ENCODE assay signal across 7 mouse cellular contexts in the genomic region with DNA sequence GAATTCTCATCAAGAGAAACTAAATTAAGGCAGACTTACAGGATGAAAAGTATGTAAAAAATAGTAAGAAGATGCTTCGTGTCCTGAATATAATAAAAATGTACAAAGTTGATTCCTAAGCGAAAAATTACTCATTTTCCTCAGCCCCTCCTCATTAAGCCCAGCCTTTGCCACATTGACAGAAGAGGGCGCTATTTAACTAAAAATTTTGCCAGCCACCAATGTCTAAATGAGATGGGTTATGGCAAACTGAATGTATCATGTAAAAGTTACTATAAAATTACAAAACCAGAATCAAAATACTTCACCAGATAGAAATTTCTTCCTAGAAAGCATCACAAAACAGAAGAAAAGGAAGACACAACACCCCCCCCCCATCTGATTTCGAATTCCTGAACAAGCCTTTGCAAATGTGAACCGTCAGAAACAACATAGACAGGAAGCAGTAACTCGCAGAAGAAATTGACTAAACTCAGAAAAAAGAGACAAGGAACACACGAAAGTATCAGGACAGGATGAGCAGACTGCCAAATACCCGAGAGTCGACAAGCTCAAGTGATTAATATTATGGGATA.
DNase-seq lines count a peak whose midpoint lies in the region; ATAC-seq and TF ChIP-seq lines count a peak whose summit lies in the region.

No protein-coding gene starts in this region.

- H3K27ac ChIP-seq in kidney, embryonic 15.5 days = no peak overlapping the region
- H3K27ac ChIP-seq in CH12.LX (ENCODE audit: insufficient read depth, low read depth) = no peak overlapping the region

- H3K79me2 ChIP-seq in CH12.LX (replicated peaks; ENCODE audit: control insufficient read depth, extremely low read depth, insufficient read depth, poor library complexity, severe bottlenecking) = no peaks in the 10 kb centered on the region

- no peak overlapping the region for H3K9ac ChIP-seq in kidney, embryonic 15.5 days
- no peak overlapping the region for H3K9ac ChIP-seq in CH12.LX (ENCODE audit: insufficient read depth, low read depth)

- no peaks in the 10 kb centered on the region for H3K9me3 ChIP-seq in kidney, embryonic 15.5 days (replicated peaks)
- H3K9me3 ChIP-seq in CH12.LX (replicated peaks; ENCODE audit: low read length) = no peaks in the 10 kb centered on the region

- dilution Hi-C loops in CH12.LX (cut with MboI; ENCODE audit: extremely low pct_ligation_motif_present, extremely low pct_unique_long_range_greater_than_20kb, low sequenced_read_pairs) = no loop called here

- WGBS in kidney, embryonic 15.5 days = 33% methylated on average over 9 of the region's 9 CpGs

- TF ChIP-seq POLR2A in CH12.LX (IDR thresholded peaks at IDR 0.05; ENCODE audit: low read depth, low read length) = no peak

- no peak for ATAC-seq in kidney, embryonic 15.5 days (replicated peaks; ENCODE audit: low FRiP score)

- in situ Hi-C loops in CH12.LX (cut with MboI; ENCODE audit: low pct_ligation_motif_present, low pct_unique_long_range_greater_than_20kb, low sequenced_read_pairs) = no loop called here

- no peaks in the 10 kb centered on the region for H3K27me3 ChIP-seq in kidney, embryonic 15.5 days
- H3K27me3 ChIP-seq in CH12.LX (replicated peaks) = no peaks in the 10 kb centered on the region

- H3K4me1 ChIP-seq in kidney, embryonic 15.5 days = no peaks in the 10 kb centered on the region
- H3K4me1 ChIP-seq in CH12.LX (ENCODE audit: control insufficient read depth in 1 of 2, insufficient read depth in 2 of 2) = no peaks in the 10 kb centered on the region

- H3K4me2 ChIP-seq in kidney, embryonic 15.5 days = 0 out of 2 replicates have a peak overlapping the region, but pooled peaks have one; percentile 19
- H3K4me2 ChIP-seq in CH12.LX (ENCODE audit: insufficient read depth, low read depth, poor library complexity, severe bottlenecking) = peak overlapping the region; percentile 74; the same call in 1 of the 2 replicates

- H3K36me3 ChIP-seq in kidney, embryonic 15.5 days = no peaks in the 10 kb centered on the region
- H3K36me3 ChIP-seq in CH12.LX (replicated peaks in 1 of 2; ENCODE audit: control insufficient read depth in 1 of 2, insufficient read depth in 1 of 2, low read length in 1 of 2) = no peaks in the 10 kb centered on the region

- TF ChIP-seq CTCF in CH12.LX (conservative IDR thresholded peaks at IDR 0.05 in 1 of 2, IDR thresholded peaks at IDR 0.05 in 1 of 2; ENCODE audit: low read depth in 2 of 2, low read length in 2 of 2) = peak; percentile 52 to 86; a peak in 3 of 4 replicates

- no peak overlapping the region for H3K4me3 ChIP-seq in kidney, embryonic 15.5 days (replicated peaks)
- H3K4me3 ChIP-seq in CH12.LX (replicated peaks in 1 of 3; ENCODE audit: low read depth in 2 of 3, low read length in 2 of 3, poor library complexity in 1 of 3) = no peak overlapping the region

- TF ChIP-seq RAD21 in CH12.LX (IDR thresholded peaks at IDR 0.05; ENCODE audit: low read depth, low read length) = peak; percentile 91

- DNase-seq in kidney, adult 11 months = no peak
- DNase-seq in CH12.LX (ENCODE audit: extremely low read depth) (peak; percentile 57), ZHBTc4 (ENCODE audit: low read depth, low spot score) (peak; percentile 29)
- peak; percentile 17 to 30 for DNase-seq in kidney, postnatal 36 days
- peak; percentile 16 for DNase-seq in yolk sac, embryonic 10.5 days (ENCODE audit: low spot score)
- DNase-seq in spleen, postnatal 4 days (ENCODE audit: low spot score in 2 of 2) = no peak

- no peak for TF ChIP-seq EP300 in CH12.LX (IDR thresholded peaks at IDR 0.05; ENCODE audit: low read length)

TF ChIP-seq in CH12.LX, 34 proteins besides CTCF, POLR2A, EP300 and RAD21:
- TF ChIP-seq JUND (conservative IDR thresholded peaks at IDR 0.05; ENCODE audit: low read depth, low read length) (0 out of 2 replicates have a peak, but pooled peaks have one; percentile 17), SIN3A (IDR thresholded peaks at IDR 0.05; ENCODE audit: low read length) (peak; percentile 41; the same call in 1 of the 2 replicates), SMC3 (IDR thresholded peaks at IDR 0.05; ENCODE audit: low read depth, low read length) (peak; percentile 80), BHLHE40 (IDR thresholded peaks at IDR 0.05; ENCODE audit: low read depth, low read length) (no peak), ZMIZ1 (IDR thresholded peaks at IDR 0.05; ENCODE audit: low read depth, low read length) (no peak), IRF4 (IDR thresholded peaks at IDR 0.05; ENCODE audit: low read depth, low read length) (no peak), ZC3H11A (IDR thresholded peaks at IDR 0.05; ENCODE audit: low read depth, low read length) (peak; percentile 83), POLR2AphosphoS2 (IDR thresholded peaks at IDR 0.05; ENCODE audit: low read depth, low read length) (no peak), TCF12 (IDR thresholded peaks at IDR 0.05; ENCODE audit: low read depth, low read length) (no peak), GABPA (IDR thresholded peaks at IDR 0.05; ENCODE audit: insufficient replicate concordance, low read depth, low read length) (no peak), JUN (IDR thresholded peaks at IDR 0.05; ENCODE audit: insufficient read depth, low read depth, low read length) (no peak), MAZ (IDR thresholded peaks at IDR 0.05; ENCODE audit: low read depth, low read length) (peak; percentile 89), CHD1 (IDR thresholded peaks at IDR 0.05; ENCODE audit: low read depth, low read length) (0 out of 2 replicates have a peak, but pooled peaks have one; percentile 53)

Comparison
In these comparisons a context has a peak if more than half of its experiments do, and no peak if none do; other contexts are left out.
1. DNase-seq: peak in CH12.LX (single experiment), ZHBTc4 (single experiment), kidney, postnatal 36 days (2 of 2) and yolk sac, embryonic 10.5 days (single experiment); none in kidney, adult 11 months (single experiment) and spleen, postnatal 4 days (0 of 2).